Comparison of ENCODE assay signal across 9 mouse cellular contexts in the genomic region with DNA sequence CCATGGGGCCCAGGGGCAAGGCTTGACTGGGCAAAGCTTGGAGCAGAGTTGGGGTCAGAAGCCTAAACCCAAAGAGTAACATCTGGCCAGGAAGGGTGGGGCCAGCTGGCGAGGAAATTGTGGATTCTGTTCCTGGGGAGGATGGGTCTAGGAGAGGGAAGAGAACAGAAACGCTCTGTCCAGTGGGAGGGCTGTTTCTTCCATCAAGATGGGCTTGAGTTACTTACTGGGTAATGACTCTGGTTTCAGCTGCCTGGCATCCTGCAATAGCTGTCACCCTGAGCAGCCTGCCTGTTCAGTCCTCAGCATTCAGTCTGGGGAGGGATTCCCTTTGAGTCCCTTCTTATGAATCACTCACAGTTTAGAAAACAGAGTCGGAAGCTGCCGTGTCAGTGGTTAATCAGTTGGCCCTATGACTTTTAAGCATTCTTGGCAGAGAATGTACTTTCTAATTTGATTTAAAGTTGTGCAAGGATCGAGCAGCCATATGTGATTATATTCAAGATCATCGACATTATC.
DNase-seq lines count a peak whose midpoint lies in the region; ATAC-seq and TF ChIP-seq lines count a peak whose summit lies in the region.
"Had no signal": no experiment of that assay in that cellular context is flagged by ENCODE, and none has a peak within 500 bp of the region (broad histone marks: within the 10 kb centered on the region; RNA-seq: fewer than 3 reads in every experiment).

No protein-coding gene starts in this region.

- no peak overlapping the region for H3K9ac ChIP-seq in heart, postnatal 0 days (replicated peaks; ENCODE audit: low read depth, low read length)
- no peak overlapping the region for H3K9ac ChIP-seq in neural tube, embryonic 15.5 days (replicated peaks)

- 0 out of 2 replicates have a peak, but pooled peaks cover 3% of the 10 kb centered on the region for H3K36me3 ChIP-seq in embryonic facial prominence, embryonic 10.5 days (replicated peaks)
- peaks cover 9% of the 10 kb centered on the region; the same call in 1 of the 2 replicates for H3K36me3 ChIP-seq in heart, postnatal 0 days (replicated peaks; ENCODE audit: control insufficient read depth, insufficient read depth, low read length)
- no peaks in the 10 kb centered on the region for H3K36me3 ChIP-seq in neural tube, embryonic 15.5 days

- no peak overlapping the region for H3K4me2 ChIP-seq in heart, postnatal 0 days (ENCODE audit: low read depth, low read length)
- H3K4me2 ChIP-seq in neural tube, embryonic 15.5 days = no peak overlapping the region

- no peaks in the 10 kb centered on the region for H3K9me3 ChIP-seq in embryonic facial prominence, embryonic 10.5 days
- H3K9me3 ChIP-seq in heart, postnatal 0 days (replicated peaks; ENCODE audit: control insufficient read depth, low read length) = no peaks in the 10 kb centered on the region
- H3K9me3 ChIP-seq in neural tube, embryonic 15.5 days (replicated peaks) = no peaks in the 10 kb centered on the region

- TF ChIP-seq CTCF in layer of hippocampus, adult 2 months (conservative IDR thresholded peaks at IDR 0.05) = no peak
- TF ChIP-seq CTCF in heart, postnatal 0 days (IDR thresholded peaks at IDR 0.05; ENCODE audit: low read depth) = no peak

- H3K4me1 ChIP-seq in embryonic facial prominence, embryonic 10.5 days = peaks cover 76% of the 10 kb centered on the region
- H3K4me1 ChIP-seq in heart, postnatal 0 days (ENCODE audit: control insufficient read depth, insufficient read depth) = no peaks in the 10 kb centered on the region
- peaks cover 33% of the 10 kb centered on the region for H3K4me1 ChIP-seq in neural tube, embryonic 15.5 days

- H3K4me3 ChIP-seq in layer of hippocampus, adult 2 months = no peak overlapping the region
- no peak overlapping the region for H3K4me3 ChIP-seq in embryonic facial prominence, embryonic 10.5 days
- H3K4me3 ChIP-seq in heart, postnatal 0 days (ENCODE audit: low read depth, low read length) = no peak overlapping the region
- no peak overlapping the region for H3K4me3 ChIP-seq in neural tube, embryonic 15.5 days (replicated peaks)

- 0 out of 2 replicates have a peak, but pooled peaks have one; percentile 13 for ATAC-seq in heart, postnatal 0 days (ENCODE audit: insufficient read depth, low read depth)
- ATAC-seq in neural tube, embryonic 15.5 days (ENCODE audit: low FRiP score) = peak; percentile 13; the same call in 1 of the 2 replicates

- no peaks in the 10 kb centered on the region for H3K27me3 ChIP-seq in embryonic facial prominence, embryonic 10.5 days (replicated peaks; ENCODE audit: low read depth, poor library complexity, severe bottlenecking)
- no peaks in the 10 kb centered on the region for H3K27me3 ChIP-seq in heart, postnatal 0 days (ENCODE audit: control insufficient read depth, insufficient read depth, low read length)
- H3K27me3 ChIP-seq in neural tube, embryonic 15.5 days (replicated peaks) = no peaks in the 10 kb centered on the region

- TF ChIP-seq EP300 in heart, postnatal 0 days (IDR thresholded peaks at IDR 0.05; ENCODE audit: low read depth) = no peak

- DNase-seq in layer of hippocampus, adult 2 months (ENCODE audit: low spot score in 2 of 2) = no peak
- no peak for DNase-seq in layer of hippocampus, adult 8-10 months (ENCODE audit: low spot score in 2 of 2)
- no peak for DNase-seq in embryonic facial prominence, embryonic 10.5 days (ENCODE audit: low spot score)
- no peak for DNase-seq in heart, postnatal 0 days (ENCODE audit: low spot score)
- DNase-seq in thymus, postnatal 25 days = no peak
- DNase-seq in B cell, adult 2 months = no peak
- DNase-seq in embryo, embryonic 10 days (ENCODE audit: low spot score) = no peak
- DNase-seq: embryo, embryonic 11 days had no signal

- WGBS in embryonic facial prominence, embryonic 10.5 days = 75% methylated on average over 6 of the region's 6 CpGs
- WGBS in heart, postnatal 0 days = 34% methylated on average over 6 of the region's 6 CpGs
- 57% methylated on average over 6 of the region's 6 CpGs for WGBS in neural tube, embryonic 15.5 days

- peak overlapping the region; percentile 80 for H3K27ac ChIP-seq in layer of hippocampus, adult 2 months
- peak overlapping the region; percentile 37; the same call in 1 of the 2 replicates for H3K27ac ChIP-seq in embryonic facial prominence, embryonic 10.5 days (replicated peaks)
- peak overlapping the region; percentile 18; the same call in 1 of the 2 replicates for H3K27ac ChIP-seq in heart, postnatal 0 days (ENCODE audit: low read depth)
- peak overlapping the region; percentile 41; the same call in 1 of the 2 replicates for H3K27ac ChIP-seq in neural tube, embryonic 15.5 days (replicated peaks)

Comparison
In these comparisons a context has a peak if more than half of its experiments do, and no peak if none do; other contexts are left out.
1. H3K27ac ChIP-seq: peak in every context shown above with its lines; median percentile 80 in layer of hippocampus, adult 2 months; 41 in neural tube, embryonic 15.5 days; 37 in embryonic facial prominence, embryonic 10.5 days; 18 in heart, postnatal 0 days.